ENCODE assay signal across 9 mouse cellular contexts in the genomic region with DNA sequence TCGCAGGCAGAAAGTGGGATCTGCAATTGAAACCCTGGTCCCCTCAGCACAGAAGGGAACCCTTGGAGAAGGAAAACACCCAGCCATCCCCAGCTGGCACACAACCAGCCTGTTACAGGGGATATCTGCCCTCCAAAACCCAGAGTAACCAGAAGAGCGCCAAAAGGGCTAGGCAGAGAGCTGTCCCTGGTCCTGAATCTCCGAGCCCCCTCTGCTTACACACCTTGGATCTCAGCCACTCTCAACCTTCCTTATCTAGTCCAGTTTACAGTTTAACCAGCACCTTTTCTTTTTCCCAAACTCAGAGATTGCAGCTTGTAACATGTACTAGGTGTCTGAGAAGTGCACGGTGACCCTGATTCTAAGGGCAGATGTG.
DNase-seq lines count a peak whose midpoint lies in the region; ATAC-seq and TF ChIP-seq lines count a peak whose summit lies in the region.
"Had no signal": no experiment of that assay in that cellular context is flagged by ENCODE, and none has a peak within 500 bp of the region (broad histone marks: within the 10 kb centered on the region; RNA-seq: fewer than 3 reads in every experiment).

No protein-coding gene starts in this region.

- no peak for TF ChIP-seq POLR2A in thymus, adult 2 months (IDR thresholded peaks at IDR 0.05; ENCODE audit: control insufficient read depth, extremely low read depth, insufficient read depth, low read length, poor library complexity)

- WGBS in thymus, adult 2 months, result 16% methylated on average over 4 of the region's 4 CpGs
- 11% methylated on average over 4 of the region's 4 CpGs for WGBS in intestine, embryonic 16.5 days

- no peak overlapping the region for H3K9ac ChIP-seq in intestine, embryonic 16.5 days (ENCODE audit: low read depth, low read length)

- peaks cover 13% of the 10 kb centered on the region for H3K4me1 ChIP-seq in thymus, adult 2 months (replicated peaks; ENCODE audit: control insufficient read depth, insufficient read depth, low read length)
- no peaks in the 10 kb centered on the region for H3K4me1 ChIP-seq in intestine, embryonic 16.5 days (ENCODE audit: control insufficient read depth, insufficient read depth, low read length)

- H3K4me2 ChIP-seq in intestine, embryonic 16.5 days (ENCODE audit: low read depth, low read length), result no peak overlapping the region

- ATAC-seq in intestine, embryonic 16.5 days, result peak; percentile 56; the same call in 1 of the 2 replicates
- ATAC-seq: Patski had no signal

- no peak overlapping the region for H3K4me3 ChIP-seq in gastrocnemius, adult 2 months
- no peak overlapping the region for H3K4me3 ChIP-seq in thymus, adult 2 months (ENCODE audit: control insufficient read depth, insufficient read depth, low read length)
- no peak overlapping the region for H3K4me3 ChIP-seq in intestine, embryonic 16.5 days (ENCODE audit: low read length)

- TF ChIP-seq CTCF in gastrocnemius, adult 2 months (IDR thresholded peaks at IDR 0.05), result no peak
- TF ChIP-seq CTCF in thymus, adult 2 months (IDR thresholded peaks at IDR 0.05; ENCODE audit: borderline replicate concordance, control insufficient read depth, extremely low read depth, insufficient read depth, low read length, poor library complexity), result no peak

- intact Hi-C loops in gastrocnemius, adult 2 months (cut with DNase I), result no loop called here

- peak; percentile 40 for DNase-seq in gastrocnemius, postnatal 10 days
- no peak for DNase-seq in gastrocnemius, adult 2 months
- DNase-seq in thymus, adult 2 months, result peak; percentile 43
- DNase-seq in thymus, adult 18-20 months, result no peak
- DNase-seq in thymus, postnatal 25 days, result peak; percentile 42
- DNase-seq in left cerebral cortex, adult 11 months (ENCODE audit: low spot score), result no peak
- no peak for DNase-seq in cerebellum, postnatal 4 days (ENCODE audit: low spot score in 2 of 2)

- no peaks in the 10 kb centered on the region; the same call in 1 of the 2 replicates for H3K27me3 ChIP-seq in thymus, adult 2 months (ENCODE audit: control insufficient read depth, insufficient read depth, low read length)
- H3K27me3 ChIP-seq in intestine, embryonic 16.5 days (replicated peaks; ENCODE audit: control insufficient read depth, insufficient read depth, low read length), result peaks cover 11% of the 10 kb centered on the region

- no peaks in the 10 kb centered on the region for H3K36me3 ChIP-seq in thymus, adult 2 months (ENCODE audit: control insufficient read depth, insufficient read depth, low read length)
- H3K36me3 ChIP-seq in intestine, embryonic 16.5 days (ENCODE audit: control insufficient read depth, insufficient read depth, low read length), result no peaks in the 10 kb centered on the region

- no peaks in the 10 kb centered on the region for H3K9me3 ChIP-seq in intestine, embryonic 16.5 days (ENCODE audit: control insufficient read depth, low read length)

- H3K27ac ChIP-seq in gastrocnemius, adult 2 months, result no peak overlapping the region
- H3K27ac ChIP-seq in thymus, adult 2 months (ENCODE audit: control insufficient read depth, insufficient read depth, low read length), result no peak overlapping the region
- H3K27ac ChIP-seq in intestine, embryonic 16.5 days (ENCODE audit: low read length), result no peak overlapping the region

Comparison
In these comparisons a context has a peak if more than half of its experiments do, and no peak if none do; other contexts are left out.
1. DNase-seq: peak in gastrocnemius, postnatal 10 days (single experiment), thymus, adult 2 months (single experiment) and thymus, postnatal 25 days (single experiment); none in gastrocnemius, adult 2 months (single experiment), thymus, adult 18-20 months (0 of 2), left cerebral cortex, adult 11 months (single experiment) and cerebellum, postnatal 4 days (0 of 2).